14 mouse cellular contexts compared by ENCODE assay signal in the genomic region with DNA sequence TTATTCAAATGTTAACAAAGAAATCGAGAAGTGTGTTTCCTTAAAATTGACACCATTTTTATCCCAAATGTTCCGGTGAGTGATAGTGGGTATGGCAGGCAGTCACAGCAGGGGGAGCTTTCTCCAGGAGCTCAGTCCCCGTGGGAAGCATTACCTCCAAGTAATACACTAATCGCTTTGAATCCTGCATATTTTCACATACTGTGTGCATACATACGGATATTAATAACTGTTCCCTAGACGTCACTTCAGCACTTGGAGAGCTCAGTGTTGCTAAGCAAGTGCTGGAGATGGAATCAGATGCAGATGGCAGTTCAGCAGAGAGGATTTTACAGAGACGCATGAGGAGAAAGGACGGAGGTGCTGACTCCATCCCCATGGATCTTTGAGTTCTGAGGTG.
DNase-seq lines count a peak whose midpoint lies in the region; ATAC-seq lines count a peak whose summit lies in the region.
"Had no signal": no experiment of that assay in that cellular context is flagged by ENCODE, and none has a peak within 500 bp of the region (broad histone marks: within the 10 kb centered on the region; RNA-seq: fewer than 3 reads in every experiment).

No protein-coding gene starts in this region.

- no peaks in the 10 kb centered on the region for H3K27me3 ChIP-seq in forebrain, embryonic 15.5 days
- H3K27me3 ChIP-seq in forebrain, embryonic 12.5 days = no peaks in the 10 kb centered on the region
- H3K27me3 ChIP-seq in midbrain, embryonic 13.5 days = no peaks in the 10 kb centered on the region
- H3K27me3 ChIP-seq in midbrain, embryonic 10.5 days (ENCODE audit: low read depth, poor library complexity, severe bottlenecking) = no peaks in the 10 kb centered on the region
- H3K27me3 ChIP-seq: heart, embryonic 15.5 days; limb, embryonic 13.5 days; lung, embryonic 15.5 days had no signal

- WGBS in forebrain, embryonic 15.5 days = 44% methylated on average over 8 of the region's 8 CpGs
- WGBS in forebrain, embryonic 12.5 days = 58% methylated on average over 8 of the region's 8 CpGs
- 47% methylated on average over 8 of the region's 8 CpGs for WGBS in midbrain, embryonic 13.5 days
- 76% methylated on average over 8 of the region's 8 CpGs for WGBS in midbrain, embryonic 10.5 days

- H3K9ac ChIP-seq in forebrain, embryonic 15.5 days (replicated peaks) = no peak overlapping the region
- no peak overlapping the region for H3K9ac ChIP-seq in forebrain, embryonic 12.5 days
- no peak overlapping the region; the same call in 1 of the 2 replicates for H3K9ac ChIP-seq in midbrain, embryonic 13.5 days (replicated peaks)
- H3K9ac ChIP-seq: heart, embryonic 15.5 days; limb, embryonic 13.5 days; lung, embryonic 15.5 days had no signal

- H3K9me3 ChIP-seq in forebrain, embryonic 15.5 days = no peaks in the 10 kb centered on the region
- no peaks in the 10 kb centered on the region for H3K9me3 ChIP-seq in forebrain, embryonic 12.5 days
- no peaks in the 10 kb centered on the region for H3K9me3 ChIP-seq in midbrain, embryonic 13.5 days
- no peaks in the 10 kb centered on the region for H3K9me3 ChIP-seq in midbrain, embryonic 10.5 days (replicated peaks)
- H3K9me3 ChIP-seq: heart, embryonic 15.5 days; limb, embryonic 13.5 days; lung, embryonic 15.5 days had no signal

- H3K27ac ChIP-seq in forebrain, embryonic 15.5 days (replicated peaks) = no peak overlapping the region
- no peak overlapping the region for H3K27ac ChIP-seq in forebrain, embryonic 12.5 days
- H3K27ac ChIP-seq in midbrain, embryonic 13.5 days = no peak overlapping the region
- H3K27ac ChIP-seq in midbrain, embryonic 10.5 days (replicated peaks) = no peak overlapping the region
- H3K27ac ChIP-seq: heart, embryonic 15.5 days; limb, embryonic 13.5 days; lung, embryonic 15.5 days had no signal

- no peak overlapping the region for H3K4me3 ChIP-seq in forebrain, embryonic 15.5 days
- H3K4me3 ChIP-seq in forebrain, embryonic 12.5 days (replicated peaks) = no peak overlapping the region
- no peak overlapping the region for H3K4me3 ChIP-seq in midbrain, embryonic 13.5 days (replicated peaks)
- no peak overlapping the region for H3K4me3 ChIP-seq in midbrain, embryonic 10.5 days
- H3K4me3 ChIP-seq: heart, embryonic 15.5 days; limb, embryonic 13.5 days; lung, embryonic 15.5 days had no signal

- H3K4me1 ChIP-seq in forebrain, embryonic 15.5 days = 0 out of 2 replicates have a peak, but pooled peaks cover 6% of the 10 kb centered on the region
- no peaks in the 10 kb centered on the region for H3K4me1 ChIP-seq in forebrain, embryonic 12.5 days
- peaks cover 3% of the 10 kb centered on the region; the same call in 1 of the 2 replicates for H3K4me1 ChIP-seq in midbrain, embryonic 13.5 days (replicated peaks)
- H3K4me1 ChIP-seq in midbrain, embryonic 10.5 days = no peaks in the 10 kb centered on the region
- H3K4me1 ChIP-seq: lung, embryonic 15.5 days had no signal

- H3K4me2 ChIP-seq in forebrain, embryonic 15.5 days (replicated peaks) = no peak overlapping the region
- H3K4me2 ChIP-seq in forebrain, embryonic 12.5 days = no peak overlapping the region
- no peak overlapping the region for H3K4me2 ChIP-seq in midbrain, embryonic 13.5 days (replicated peaks)
- H3K4me2 ChIP-seq: heart, embryonic 15.5 days; limb, embryonic 13.5 days; lung, embryonic 15.5 days had no signal

- H3K36me3 ChIP-seq in forebrain, embryonic 15.5 days = no peaks in the 10 kb centered on the region
- H3K36me3 ChIP-seq in forebrain, embryonic 12.5 days (replicated peaks) = no peaks in the 10 kb centered on the region
- no peaks in the 10 kb centered on the region for H3K36me3 ChIP-seq in midbrain, embryonic 13.5 days
- no peaks in the 10 kb centered on the region for H3K36me3 ChIP-seq in midbrain, embryonic 10.5 days
- H3K36me3 ChIP-seq: heart, embryonic 15.5 days; limb, embryonic 13.5 days; lung, embryonic 15.5 days had no signal

- ATAC-seq in forebrain, embryonic 15.5 days (replicated peaks) = peak; percentile 43; the same call in 1 of the 2 replicates
- ATAC-seq in forebrain, embryonic 12.5 days (ENCODE audit: low FRiP score) = no peak
- 0 out of 2 replicates have a peak, but pooled peaks have one; percentile 37 for ATAC-seq in midbrain, embryonic 13.5 days
- ATAC-seq in monocyte, adult 5-6 weeks (replicated peaks; ENCODE audit: insufficient number of reproducible peaks, low FRiP score, low TSS enrichment, poor library complexity, severe bottlenecking) = no peak

- no peak for DNase-seq in midbrain, embryonic 10.5 days (ENCODE audit: low spot score)
- peak; percentile 8 to 12 for DNase-seq in layer of hippocampus, postnatal 36 days
- peak; percentile 7 to 43 for DNase-seq in right cerebral cortex, postnatal 36 days (ENCODE audit: low spot score in 2 of 2)
- no peak for DNase-seq in lung, postnatal 25 days (ENCODE audit: low spot score)
- DNase-seq: gastrocnemius, postnatal 14 days; kidney, postnatal 14 days; thymus, adult 18-20 months had no signal

Comparison
In these comparisons a context has a peak if more than half of its experiments do, and no peak if none do; other contexts are left out.
1. ATAC-seq: peak in forebrain, embryonic 15.5 days (single experiment) and midbrain, embryonic 13.5 days (single experiment); none in forebrain, embryonic 12.5 days (single experiment) and monocyte, adult 5-6 weeks (single experiment).
2. DNase-seq: peak in layer of hippocampus, postnatal 36 days (2 of 2) and right cerebral cortex, postnatal 36 days (2 of 2); none in midbrain, embryonic 10.5 days (single experiment) and lung, postnatal 25 days (single experiment).